Mouse (Mus musculus): ENCODE data around the gene Insl3. TPM values are rescaled to one million over a fixed set of nuclear protein-coding genes. Genes with fewer than 3 reads are reported as not detected.
"Not testable (repeated sequence)": the region's sequence is repeated elsewhere in the genome, so short reads cannot be mapped to it uniquely, and the experiment has no call there.

Insl3 gene
- polyA plus RNA-seq, 1 experiment from 2014 or later = 0.89 TPM

DNA sequence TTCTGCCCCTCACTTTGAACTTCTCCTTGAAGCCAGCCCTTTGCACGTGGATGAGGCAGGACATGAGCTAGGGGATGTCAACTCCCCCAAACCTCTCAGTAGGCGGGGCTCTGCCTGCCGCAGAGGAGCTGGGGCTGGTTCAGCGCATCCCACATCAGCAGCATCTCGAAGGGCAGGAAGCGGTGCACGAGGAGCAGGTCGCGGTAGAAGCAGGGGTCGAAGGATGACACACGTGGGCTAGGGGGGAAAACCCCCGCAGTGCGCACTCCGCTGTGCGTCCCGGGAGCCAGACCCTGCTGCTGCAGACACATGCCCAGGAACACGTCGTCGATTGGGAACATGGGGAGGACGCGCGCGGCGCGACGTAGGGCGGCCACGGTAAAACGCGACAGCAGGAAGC, 3.5 kb downstream of the Insl3 start:
- peaks cover 7% of the 10 kb centered on the region; the same call in 1 of the 2 replicates for H3K4me1 ChIP-seq (ENCODE audit: control insufficient read depth, insufficient read depth, low read length)
- H3K36me3 ChIP-seq (ENCODE audit: control insufficient read depth, insufficient read depth, low read length) = no peaks in the 10 kb centered on the region
- H3K4me2 ChIP-seq = no peak overlapping the region
- H3K27me3 ChIP-seq (ENCODE audit: control insufficient read depth, insufficient read depth, low read length) = peaks cover 82% of the 10 kb centered on the region
- ATAC-seq (replicated peaks; ENCODE audit: insufficient number of reproducible peaks, low FRiP score, low TSS enrichment) = no peak
- H3K9me3 ChIP-seq (replicated peaks; ENCODE audit: control insufficient read depth, low read length) = no peaks in the 10 kb centered on the region
- H3K9ac ChIP-seq (ENCODE audit: low read depth, low read length) = no peak overlapping the region
- H3K27ac ChIP-seq (ENCODE audit: low read depth, low read length) = no peak overlapping the region
- 8% methylated on average over 30 of the region's 30 CpGs for WGBS (ENCODE audit: insufficient replicate concordance)
- no peak overlapping the region for H3K4me3 ChIP-seq (ENCODE audit: low read depth, low read length)

DNA sequence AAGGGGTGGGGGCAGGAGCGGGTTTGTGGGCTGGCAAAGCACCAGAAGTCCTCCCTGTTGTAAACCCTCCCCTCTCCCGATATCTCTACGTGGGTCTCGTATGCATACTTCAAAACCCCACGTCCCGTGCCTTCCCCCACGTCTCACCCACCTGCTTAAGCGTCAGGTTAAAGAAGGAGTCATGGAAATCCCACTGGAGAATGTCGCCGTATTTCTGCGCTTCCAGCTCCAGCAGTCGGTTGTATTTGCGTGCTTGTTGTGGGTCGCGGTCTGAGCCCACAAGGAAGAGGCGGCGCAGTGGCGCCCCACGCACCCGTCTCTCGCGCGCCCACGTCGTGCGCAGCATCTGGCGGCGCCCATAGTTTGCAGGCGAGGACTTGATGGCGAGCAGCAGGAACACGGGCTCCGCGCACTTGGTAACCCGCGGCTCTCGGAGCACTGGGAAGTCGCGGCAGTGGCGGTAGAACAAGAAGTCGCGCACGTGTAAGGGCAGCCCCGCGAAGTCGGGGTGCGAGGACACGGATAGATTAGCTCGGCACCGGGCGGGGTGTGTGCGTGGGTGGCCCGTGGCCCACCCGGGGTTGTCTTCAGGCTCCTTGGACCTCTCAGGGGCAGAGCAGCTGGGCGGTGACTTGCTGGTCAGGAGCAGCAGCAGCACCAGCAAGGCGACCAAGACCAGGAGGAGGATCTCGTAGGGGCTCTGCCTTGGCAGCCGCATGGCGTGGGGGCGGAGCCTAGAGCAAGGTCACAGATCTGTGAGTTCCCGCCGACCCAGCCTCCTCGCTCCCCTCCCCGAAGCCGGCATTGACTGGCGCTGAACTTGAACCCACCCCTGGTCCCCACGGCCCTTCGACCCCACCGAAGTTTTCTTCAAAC, 4.4 kb downstream of the Insl3 start:
- H3K4me3 ChIP-seq (ENCODE audit: low read depth, low read length) = peak overlapping the region; percentile 8
- no peaks in the 10 kb centered on the region for H3K9me3 ChIP-seq (replicated peaks; ENCODE audit: control insufficient read depth, low read length)
- ATAC-seq (replicated peaks; ENCODE audit: insufficient number of reproducible peaks, low FRiP score, low TSS enrichment) = 0 out of 2 replicates have a peak, but pooled peaks have one; percentile 26
- H3K4me1 ChIP-seq (ENCODE audit: control insufficient read depth, insufficient read depth, low read length) = 0 out of 2 replicates have a peak, but pooled peaks cover 3% of the 10 kb centered on the region
- H3K9ac ChIP-seq (ENCODE audit: low read depth, low read length) = no peak overlapping the region
- peak overlapping the region; percentile 25 for H3K4me2 ChIP-seq
- 13% methylated on average over 67 of the region's 68 CpGs for WGBS (ENCODE audit: insufficient replicate concordance)
- no peak overlapping the region for H3K27ac ChIP-seq (ENCODE audit: low read depth, low read length)
- peaks cover 73% of the 10 kb centered on the region for H3K27me3 ChIP-seq (ENCODE audit: control insufficient read depth, insufficient read depth, low read length)
- no peaks in the 10 kb centered on the region for H3K36me3 ChIP-seq (ENCODE audit: control insufficient read depth, insufficient read depth, low read length)

DNA sequence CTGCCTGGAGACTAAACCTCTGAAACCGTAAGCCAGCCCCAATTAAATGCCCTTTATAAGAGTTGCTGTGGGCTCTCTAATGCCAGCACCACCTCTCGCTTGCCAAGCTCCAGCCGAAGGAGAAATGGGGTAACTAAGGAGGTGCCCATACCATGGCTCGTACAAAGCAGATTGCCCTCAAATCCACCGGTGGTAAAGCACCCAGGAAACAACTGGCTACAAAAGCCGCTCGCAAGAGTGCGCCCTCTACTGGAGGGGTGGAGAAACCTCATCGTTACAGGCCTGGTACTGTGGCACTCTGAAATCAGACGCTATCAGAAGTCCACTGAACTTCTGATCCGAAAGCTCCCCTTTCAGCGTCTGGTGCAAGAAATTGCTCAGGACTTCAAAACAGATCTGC, 6.4 kb downstream of the Insl3 start:
- H3K9ac ChIP-seq (ENCODE audit: low read depth, low read length); H3K27ac ChIP-seq (ENCODE audit: low read depth, low read length); H3K9me3 ChIP-seq (replicated peaks; ENCODE audit: control insufficient read depth, low read length); H3K36me3 ChIP-seq (ENCODE audit: control insufficient read depth, insufficient read depth, low read length); ATAC-seq (replicated peaks; ENCODE audit: insufficient number of reproducible peaks, low FRiP score, low TSS enrichment); H3K4me3 ChIP-seq (ENCODE audit: low read depth, low read length); H3K4me1 ChIP-seq (ENCODE audit: control insufficient read depth, insufficient read depth, low read length); H3K4me2 ChIP-seq: not testable (repeated sequence)
- WGBS (ENCODE audit: insufficient replicate concordance) = 60% methylated on average over 12 of the region's 12 CpGs
- H3K27me3 ChIP-seq (ENCODE audit: control insufficient read depth, insufficient read depth, low read length) = peaks cover 65% of the 10 kb centered on the region

DNA sequence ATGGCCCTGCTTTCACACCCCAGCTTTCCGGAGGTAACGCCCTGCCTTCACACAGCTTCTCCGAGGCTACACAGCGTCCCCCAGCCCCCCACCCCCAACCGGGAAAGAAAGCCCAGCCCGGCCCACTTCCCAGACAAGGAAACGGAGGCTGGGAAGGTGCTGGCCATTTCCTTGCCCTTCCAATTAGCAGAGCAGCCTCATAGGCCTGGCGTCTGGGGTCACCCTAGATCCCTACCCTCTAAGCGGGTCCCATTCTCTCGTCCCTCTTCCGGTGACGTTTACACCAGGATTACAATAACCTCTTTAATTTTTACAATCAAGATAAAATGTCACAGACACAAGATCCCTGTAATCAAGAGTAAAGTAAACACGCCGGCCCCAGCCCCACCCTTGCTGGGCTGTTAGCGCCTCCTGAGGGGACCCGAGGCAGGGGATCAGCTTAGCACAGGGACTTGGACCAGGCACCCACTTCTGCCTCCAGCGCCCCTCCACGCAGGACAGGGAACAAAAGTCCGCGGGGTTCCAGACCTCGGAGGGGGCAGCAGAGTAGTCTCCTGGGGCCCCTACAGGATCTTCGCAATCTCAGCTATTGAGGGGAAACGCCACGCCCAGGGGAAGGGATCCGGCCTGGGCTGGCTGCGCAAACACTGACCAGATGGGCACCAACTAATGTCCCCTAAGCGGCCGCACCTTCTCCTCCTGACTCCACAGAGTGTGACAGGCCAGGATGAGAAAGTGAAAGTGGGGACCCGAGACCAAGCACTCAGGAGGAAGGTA, 11.7 kb downstream of the Insl3 start:
- H3K9ac ChIP-seq (ENCODE audit: low read depth, low read length) = no peak overlapping the region
- peaks cover 50% of the 10 kb centered on the region for H3K27me3 ChIP-seq (ENCODE audit: control insufficient read depth, insufficient read depth, low read length)
- H3K9me3 ChIP-seq (replicated peaks; ENCODE audit: control insufficient read depth, low read length) = no peaks in the 10 kb centered on the region
- H3K27ac ChIP-seq (ENCODE audit: low read depth, low read length) = no peak overlapping the region
- peak; percentile 18; the same call in 1 of the 2 replicates for ATAC-seq (replicated peaks; ENCODE audit: insufficient number of reproducible peaks, low FRiP score, low TSS enrichment)
- H3K36me3 ChIP-seq (ENCODE audit: control insufficient read depth, insufficient read depth, low read length) = no peaks in the 10 kb centered on the region
- H3K4me3 ChIP-seq (ENCODE audit: low read depth, low read length) = peak overlapping the region; percentile 27
- 4% methylated on average over 29 of the region's 29 CpGs for WGBS (ENCODE audit: insufficient replicate concordance)
- H3K4me1 ChIP-seq (ENCODE audit: control insufficient read depth, insufficient read depth, low read length) = no peaks in the 10 kb centered on the region
- H3K4me2 ChIP-seq = peak overlapping the region; percentile 61

DNA sequence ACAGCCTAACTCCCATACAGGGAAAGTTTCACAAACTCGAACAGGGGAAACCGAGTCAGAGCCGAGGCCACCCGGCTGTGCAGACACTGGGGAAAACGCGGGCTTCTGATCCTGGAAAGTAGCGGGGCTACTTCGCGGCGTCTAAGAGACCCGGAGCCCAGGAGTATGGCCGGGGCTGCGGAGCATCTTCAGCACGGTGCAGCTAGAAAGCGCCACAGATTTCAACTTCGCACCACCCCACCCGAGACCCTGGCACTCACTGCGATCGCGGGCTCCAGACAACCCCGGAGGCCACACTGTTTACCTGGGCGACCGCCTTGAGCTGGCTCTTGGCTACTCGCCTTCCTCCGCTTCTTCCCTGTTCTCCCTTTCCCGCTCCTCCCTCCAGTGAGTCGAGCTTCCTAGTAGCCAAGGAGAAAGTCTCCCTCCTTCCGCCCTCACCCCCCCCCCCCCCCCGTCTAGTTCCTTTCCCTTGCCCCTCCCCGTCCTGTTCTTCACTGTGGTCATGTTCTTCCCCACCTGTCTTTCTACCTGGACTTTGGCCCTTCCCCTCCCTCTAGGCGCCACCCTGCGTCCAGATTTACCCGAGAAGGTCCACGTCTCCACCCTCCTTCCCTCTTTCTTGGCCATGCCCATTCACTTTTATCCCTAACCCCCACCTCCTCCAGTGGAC, 12.5 kb downstream of the Insl3 start, which contains the start of gene B3gnt3:
TSS of gene B3gnt3 (minus strand) at position 376 of the 673 bp plus-strand sequence.
- H3K9me3 ChIP-seq (replicated peaks; ENCODE audit: control insufficient read depth, low read length) = no peaks in the 10 kb centered on the region
- no peak for ATAC-seq (replicated peaks; ENCODE audit: insufficient number of reproducible peaks, low FRiP score, low TSS enrichment)
- H3K36me3 ChIP-seq (ENCODE audit: control insufficient read depth, insufficient read depth, low read length) = no peaks in the 10 kb centered on the region
- H3K27me3 ChIP-seq (ENCODE audit: control insufficient read depth, insufficient read depth, low read length) = peaks cover 50% of the 10 kb centered on the region
- peak within 1 kb of the TSS; percentile 27 for H3K4me3 ChIP-seq (ENCODE audit: low read depth, low read length)
- no peak within 1 kb of the TSS for H3K9ac ChIP-seq (ENCODE audit: low read depth, low read length)
- H3K27ac ChIP-seq (ENCODE audit: low read depth, low read length) = no peak within 1 kb of the TSS
- H3K4me2 ChIP-seq = peak within 1 kb of the TSS; percentile 61
- H3K4me1 ChIP-seq (ENCODE audit: control insufficient read depth, insufficient read depth, low read length) = no peaks in the 10 kb centered on the region
- WGBS (ENCODE audit: insufficient replicate concordance) = 15% methylated on average over 32 of the region's 34 CpGs

DNA sequence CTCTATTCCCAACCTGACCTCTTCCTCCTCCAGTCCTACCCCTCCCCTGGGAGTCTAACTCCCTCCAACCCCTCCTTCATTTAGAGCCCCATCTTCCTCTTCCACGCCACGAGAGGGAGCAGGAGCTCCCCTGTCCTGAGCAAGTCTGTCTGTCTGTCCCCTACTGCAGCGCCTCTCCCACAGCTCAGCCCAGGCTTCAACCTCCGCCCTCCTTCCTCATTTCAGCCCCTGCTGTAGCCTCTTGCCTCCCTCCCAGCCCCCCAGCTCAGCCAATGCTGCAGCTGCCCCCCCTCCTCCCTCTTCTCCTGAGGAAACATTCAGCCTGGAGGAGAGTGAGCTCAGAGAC, 13.0 kb downstream of the Insl3 start:
- WGBS (ENCODE audit: insufficient replicate concordance) = 37% methylated on average over 4 of the region's 4 CpGs
- Histone ChIP-seq H3K4me2 (peak overlapping the region; percentile 14; the same call in 1 of the 2 replicates), H3K4me3 (ENCODE audit: low read depth, low read length) (no peak overlapping the region), H3K27me3 (ENCODE audit: control insufficient read depth, insufficient read depth, low read length) (peaks cover 50% of the 10 kb centered on the region), H3K36me3 (ENCODE audit: control insufficient read depth, insufficient read depth, low read length) (no peaks in the 10 kb centered on the region), H3K4me1 (ENCODE audit: control insufficient read depth, insufficient read depth, low read length) (no peaks in the 10 kb centered on the region), H3K27ac (ENCODE audit: low read depth, low read length) (no peak overlapping the region), H3K9ac (ENCODE audit: low read depth, low read length) (no peak overlapping the region), H3K9me3 (replicated peaks; ENCODE audit: control insufficient read depth, low read length) (no peaks in the 10 kb centered on the region)
- no peak for ATAC-seq (replicated peaks; ENCODE audit: insufficient number of reproducible peaks, low FRiP score, low TSS enrichment)

DNA sequence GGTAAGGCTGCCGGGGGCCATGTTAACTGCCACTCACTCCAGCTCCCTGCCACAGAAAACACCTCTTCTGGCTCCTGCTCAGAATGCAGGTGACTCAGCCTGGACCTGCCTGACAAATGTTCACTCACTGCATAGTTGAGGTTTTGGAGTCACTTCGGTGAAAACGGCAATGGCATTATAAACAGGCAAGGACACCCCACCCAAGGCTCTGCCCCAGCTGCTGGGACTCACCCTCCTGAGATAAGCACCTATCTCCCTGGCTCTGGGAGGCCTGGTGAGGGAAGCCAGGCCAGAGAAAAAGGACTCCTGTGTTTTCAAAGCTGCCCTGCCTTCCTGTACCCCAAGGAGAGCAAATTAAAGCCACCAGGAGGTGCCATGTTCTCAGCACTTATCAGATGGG, 13.9 kb downstream of the Insl3 start:
- Histone ChIP-seq H3K9me3 (replicated peaks; ENCODE audit: control insufficient read depth, low read length) (no peaks in the 10 kb centered on the region), H3K9ac (ENCODE audit: low read depth, low read length) (no peak overlapping the region), H3K27ac (ENCODE audit: low read depth, low read length) (no peak overlapping the region), H3K4me2 (peak overlapping the region; percentile 14), H3K4me1 (ENCODE audit: control insufficient read depth, insufficient read depth, low read length) (no peaks in the 10 kb centered on the region), H3K36me3 (ENCODE audit: control insufficient read depth, insufficient read depth, low read length) (no peaks in the 10 kb centered on the region), H3K4me3 (ENCODE audit: low read depth, low read length) (no peak overlapping the region), H3K27me3 (ENCODE audit: control insufficient read depth, insufficient read depth, low read length) (peaks cover 57% of the 10 kb centered on the region)
- WGBS (ENCODE audit: insufficient replicate concordance) = 59% methylated on average over 3 of the region's 3 CpGs
- ATAC-seq (replicated peaks; ENCODE audit: insufficient number of reproducible peaks, low FRiP score, low TSS enrichment) = no peak

DNA sequence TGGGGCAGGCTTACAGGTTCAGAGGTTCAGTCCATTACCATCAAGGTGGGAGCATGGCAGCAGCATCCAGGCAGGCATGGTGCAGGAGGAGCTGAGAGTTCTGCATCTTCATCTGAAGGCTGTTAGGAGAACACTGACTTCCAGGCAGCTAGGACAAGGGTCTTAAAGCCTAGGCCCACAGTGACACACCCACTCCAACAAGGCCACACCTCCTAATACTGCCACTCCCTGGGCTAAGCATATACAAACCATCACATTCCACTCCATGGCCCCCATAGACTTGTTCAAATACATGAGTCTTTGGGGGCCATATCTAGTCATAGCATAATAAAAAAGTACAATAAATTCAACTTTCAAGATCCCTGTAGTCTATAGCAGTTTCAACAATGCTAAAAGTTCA, 14.4 kb downstream of the Insl3 start:
- H3K36me3 ChIP-seq (ENCODE audit: control insufficient read depth, insufficient read depth, low read length); H3K4me3 ChIP-seq (ENCODE audit: low read depth, low read length); H3K4me1 ChIP-seq (ENCODE audit: control insufficient read depth, insufficient read depth, low read length); H3K27ac ChIP-seq (ENCODE audit: low read depth, low read length); H3K9ac ChIP-seq (ENCODE audit: low read depth, low read length); ATAC-seq (replicated peaks; ENCODE audit: insufficient number of reproducible peaks, low FRiP score, low TSS enrichment); H3K4me2 ChIP-seq; H3K9me3 ChIP-seq (replicated peaks; ENCODE audit: control insufficient read depth, low read length): not testable (repeated sequence)
- H3K27me3 ChIP-seq (ENCODE audit: control insufficient read depth, insufficient read depth, low read length) = peaks cover 61% of the 10 kb centered on the region

Data from heart, embryonic 11.5 days (tissue).